Mouse (Mus musculus): Measurements from ENCODE around the gene Crip3. TPM values are rescaled to one million over a fixed set of nuclear protein-coding genes. Genes with fewer than 3 reads are reported as not detected.

Crip3 gene
- total RNA-seq, 2 experiments from 2014 or later: 0.28 to 0.59 TPM

- DNase-seq (ENCODE audit: low spot score): no peak
Observed at GRCm38 (mm10) chr17:46454539-46454938, 25.8 kb downstream of the Crip3 start.

DNA sequence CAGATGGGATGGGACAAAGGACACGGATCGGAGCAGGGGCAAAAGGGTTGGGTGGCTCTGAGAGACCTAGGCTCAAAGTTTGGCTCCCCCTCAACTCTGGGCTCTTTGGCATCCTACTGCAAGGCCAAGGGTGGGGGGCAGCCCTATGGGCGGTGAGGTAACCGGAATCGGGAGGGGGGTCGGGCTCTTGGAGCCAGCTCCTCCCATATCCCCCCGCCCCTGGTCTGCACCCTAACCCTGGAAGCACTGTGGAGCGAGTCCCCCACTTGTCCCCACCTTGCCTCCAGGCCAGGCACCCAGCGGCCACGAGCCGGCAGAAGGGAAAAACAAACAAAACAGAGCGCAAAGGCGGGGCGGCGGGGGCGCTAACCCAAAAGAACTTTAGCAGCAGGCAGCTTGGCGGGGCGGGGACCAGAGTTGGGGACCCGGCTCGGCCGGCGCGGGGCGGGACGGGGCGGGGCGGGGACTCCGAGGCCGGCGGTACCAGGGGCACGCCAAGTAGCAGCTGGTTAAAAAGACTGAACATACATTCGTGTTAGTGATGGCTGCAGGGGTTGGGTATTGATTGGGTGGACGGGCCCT lies 26.5 kb downstream of the Crip3 start:
- DNase-seq (ENCODE audit: low spot score): no peak

DNA sequence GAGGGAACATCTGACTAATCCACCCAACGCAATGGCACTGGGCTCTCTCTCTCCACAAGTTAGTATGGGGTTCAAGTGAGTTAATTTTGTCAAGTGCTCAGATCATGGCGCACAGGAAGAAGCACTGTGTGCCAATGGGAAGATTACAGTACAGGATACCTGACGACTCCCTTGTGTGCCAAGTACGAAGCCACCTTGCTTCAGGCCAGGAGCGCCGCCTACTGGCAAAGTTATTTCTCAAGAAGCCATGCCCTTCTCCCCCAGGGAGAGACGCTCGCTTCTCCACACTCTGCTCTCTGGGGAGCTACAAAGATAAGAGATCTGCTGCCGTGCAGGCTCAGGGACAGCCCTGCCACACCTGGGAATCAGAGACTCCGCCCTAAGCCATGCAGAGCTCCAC lies 29.1 kb downstream of the Crip3 start:
- peak; percentile 65 for DNase-seq (ENCODE audit: low spot score)

DNA sequence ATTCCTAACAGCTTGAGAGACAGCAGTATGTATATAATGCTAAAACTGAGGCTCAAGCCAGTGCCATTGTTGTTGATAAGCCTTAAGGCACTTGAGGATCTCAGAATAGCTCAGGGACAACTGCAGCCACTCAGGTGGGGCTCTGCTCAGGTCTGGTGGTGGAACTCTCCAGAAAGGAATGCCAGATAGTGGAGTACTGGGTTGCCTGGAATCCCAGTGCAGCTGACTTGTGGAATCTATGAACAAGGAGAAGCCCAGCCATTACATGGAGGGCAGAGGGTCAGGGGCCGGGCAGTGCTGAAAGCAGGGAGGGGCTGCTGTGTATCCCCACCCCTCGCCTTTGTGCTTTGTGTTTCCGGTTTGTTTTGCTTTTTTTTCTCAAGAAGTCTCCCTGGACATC lies 29.7 kb downstream of the Crip3 start:
- no peak for DNase-seq (ENCODE audit: low spot score)

DNA sequence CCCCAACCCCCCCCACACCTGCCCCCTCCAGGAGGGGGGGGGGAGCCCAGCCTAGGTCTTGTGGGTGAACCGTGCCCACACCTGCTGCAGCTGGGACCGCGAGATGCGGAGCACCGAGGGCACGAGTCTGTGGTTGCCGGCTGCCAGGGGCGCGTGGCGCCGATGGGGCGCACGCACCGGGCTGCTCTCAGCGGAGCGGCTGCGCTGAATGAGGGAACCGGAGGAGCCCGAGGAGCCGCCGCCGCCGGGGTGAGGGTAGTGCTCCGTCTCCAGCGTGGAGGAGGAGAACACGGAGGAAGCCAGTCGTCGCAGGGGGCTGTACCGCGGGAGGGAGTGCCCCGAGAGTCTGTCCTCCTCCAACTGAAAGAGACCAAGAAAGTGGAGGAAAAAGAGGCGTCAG lies 31.9 kb downstream of the Crip3 start:
- DNase-seq (ENCODE audit: low spot score): no peak

DNA sequence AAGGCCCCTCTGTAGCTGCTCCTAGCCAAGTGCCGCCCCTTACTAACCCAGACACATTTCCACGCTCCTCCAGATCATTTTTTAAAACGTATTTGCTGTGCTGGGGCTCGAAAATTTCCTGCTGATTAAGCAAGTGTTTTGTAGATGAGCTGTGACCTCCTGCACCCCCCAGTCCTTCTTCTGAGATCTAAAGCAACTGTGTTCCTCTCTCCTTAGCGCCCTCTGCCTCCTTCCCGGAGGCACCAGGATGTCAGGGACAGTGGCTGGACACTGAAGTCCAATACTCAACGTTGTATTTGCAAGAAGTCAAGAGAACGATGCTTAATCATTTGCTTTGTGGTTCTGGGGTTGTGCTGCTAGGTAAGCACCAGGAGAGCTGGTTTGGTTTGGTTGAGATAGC lies 32.6 kb downstream of the Crip3 start:
- DNase-seq (ENCODE audit: low spot score): no peak

DNA sequence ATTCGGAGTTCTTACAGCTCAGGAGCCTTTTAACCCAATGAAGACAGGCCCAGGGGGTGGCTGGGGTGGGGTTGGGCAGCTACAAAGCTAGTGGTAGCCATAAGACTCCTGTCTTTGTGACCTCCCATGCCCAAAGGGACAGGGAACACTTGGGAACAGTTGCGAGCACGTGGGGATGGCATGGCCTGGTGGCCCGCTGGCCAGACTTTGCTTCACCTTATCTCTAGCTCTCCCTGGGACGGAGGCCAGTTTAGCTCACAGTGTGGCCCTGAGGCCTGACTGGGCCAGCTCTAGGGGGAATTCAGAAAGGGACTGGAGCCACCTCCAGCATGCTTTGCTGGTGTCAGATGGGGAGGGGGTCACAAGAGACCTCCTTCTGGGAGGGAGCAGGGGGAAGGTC lies 33.5 kb downstream of the Crip3 start:
- DNase-seq (ENCODE audit: low spot score): no peak

- DNase-seq (ENCODE audit: low spot score): no peak
Observed at GRCm38 (mm10) chr17:46467830-46468229, 39.1 kb downstream of the Crip3 start.

GRCm38 (mm10) chr17:46476601-46477000 lies 47.9 kb downstream of the Crip3 start:
- DNase-seq (ENCODE audit: low spot score): no peak

GRCm38 (mm10) chr17:46477286-46477685 lies 48.6 kb downstream of the Crip3 start:
- no peak for DNase-seq (ENCODE audit: low spot score)

Other genes with a start within 250 kb of the Crip3 start
- 10 to 100 TPM; 12.0 to 12.7 TPM for gene Polh, start 226.3 kb upstream of the Crip3 start, total RNA-seq (2021)
- gene Xpo5, start 226.1 kb upstream of the Crip3 start, total RNA-seq (2021): 1 to 10 TPM; 9.0 to 9.6 TPM
- gene Polr1c, start 180.9 kb upstream of the Crip3 start, total RNA-seq (2021): 10 to 100 TPM; 15.0 to 15.1 TPM
- gene Yipf3, start 180.8 kb upstream of the Crip3 start, total RNA-seq (2021): 10 to 100 TPM; 46.7 to 60.1 TPM
- under 1 TPM; 0.14 to 0.21 TPM for gene Lrrc73, start 175.4 kb upstream of the Crip3 start, total RNA-seq (2021)
- 10 to 100 TPM; 32.1 to 48.1 TPM for gene Tjap1, start 145.9 kb upstream of the Crip3 start, total RNA-seq (2021)
- not detected for gene Dlk2, start 131.5 kb upstream of the Crip3 start, total RNA-seq (2021)
- 1 to 10 TPM; 1.9 to 2.9 TPM for gene Abcc10, start 100.6 kb upstream of the Crip3 start, total RNA-seq (2021)
- gene Zfp318, start 45.2 kb upstream of the Crip3 start, total RNA-seq (2021): 10 to 100 TPM; 14.0 to 15.5 TPM
- gene Slc22a7, start 9.5 kb downstream of the Crip3 start, total RNA-seq (2021): under 1 TPM in 1 of 2 experiments, not detected in 1; 0.14 TPM
- gene Ttbk1, start 58.7 kb downstream of the Crip3 start, total RNA-seq (2021): under 1 TPM; 0.05 to 0.23 TPM
- gene Dnph1, start 67.8 kb downstream of the Crip3 start, total RNA-seq (2021): 1 to 10 TPM; 5.0 to 6.4 TPM
- gene Cul9, start 117.5 kb downstream of the Crip3 start, total RNA-seq (2021): 10 to 100 TPM; 13.6 to 14.4 TPM
- gene Srf, start 127.2 kb downstream of the Crip3 start, total RNA-seq (2021): 10 to 100 TPM; 80.0 to 87.2 TPM
- gene Ptk7, start 200.6 kb downstream of the Crip3 start, total RNA-seq (2021): under 1 TPM; 0.30 to 0.38 TPM
- gene Klc4, start 217.1 kb downstream of the Crip3 start, total RNA-seq (2021): 10 to 100 TPM; 12.6 to 13.4 TPM
- 100 to 1,000 TPM; 104 TPM for gene Mrpl2, start 217.3 kb downstream of the Crip3 start, total RNA-seq (2021)
- 1 to 10 TPM; 3.4 to 4.1 TPM for gene Cul7, start 221.4 kb downstream of the Crip3 start, total RNA-seq (2021)
- gene Rrp36, start 245.4 kb downstream of the Crip3 start, total RNA-seq (2021): 10 to 100 TPM in 1 of 2 experiments, 1 to 10 TPM in 1; 8.4 to 11.8 TPM
- gene Mea1, start 249.9 kb downstream of the Crip3 start, total RNA-seq (2021): 10 to 100 TPM; 41.3 to 48.6 TPM